Mouse (Mus musculus) lung, adult 2 months (tissue): ENCODE results near the gene Rnf144b.

ENCODE experiments used
- CTCF ChIP-seq: fragments of 200-500 bp; IDR thresholded peaks from 2 replicates; pipeline ENCODE4 v1.5.1; 2011; ENCODE audit warnings: mild to moderate bottlenecking, low read length, control low read depth; ENCODE audit not compliant: insufficient read depth
- POLR2A ChIP-seq: fragments of 200-500 bp; IDR thresholded peaks from 2 replicates; pipeline ENCODE4 v1.6.1; 2011; ENCODE audit warnings: low read depth, mild to moderate bottlenecking, control low read depth, low read length, borderline replicate concordance; ENCODE audit errors: extremely low read depth

GRCm38 (mm10) chr13:47168484-47168883 is 46.0 kb downstream of the Rnf144b start:
- TF ChIP-seq POLR2A (no peak), CTCF (no peak)
